Mouse (Mus musculus): ENCODE results near the gene Poln. TPM values are rescaled to one million over a fixed set of nuclear protein-coding genes. Genes with fewer than 3 reads are reported as not detected.
A peak's percentile ranks its signal among the peaks of the same experiment; 100 is the strongest.

Gene Poln
- polyA plus RNA-seq, 1 experiment from 2014 or later, result 0.61 TPM

- H3K27me3 ChIP-seq (replicated peaks), result peaks cover 23% of the 10 kb centered on the region
- H3K4me3 ChIP-seq, result peak overlapping the region; percentile 80
- ATAC-seq (ENCODE audit: low FRiP score, low read depth), result no peak
- H3K4me2 ChIP-seq (replicated peaks), result peak overlapping the region; percentile 83
- H3K27ac ChIP-seq, result no peak overlapping the region
- H3K36me3 ChIP-seq, result peaks cover 15% of the 10 kb centered on the region
- 68% methylated on average over 20 of the region's 20 CpGs for WGBS
- peak overlapping the region; percentile 83; the same call in 1 of the 2 replicates for H3K9ac ChIP-seq
- peaks cover 42% of the 10 kb centered on the region for H3K4me1 ChIP-seq
- no peaks in the 10 kb centered on the region for H3K9me3 ChIP-seq
Measured at GRCm38 (mm10) chr5:33997829-33998504, 171.3 kb downstream of the Poln start.

DNA sequence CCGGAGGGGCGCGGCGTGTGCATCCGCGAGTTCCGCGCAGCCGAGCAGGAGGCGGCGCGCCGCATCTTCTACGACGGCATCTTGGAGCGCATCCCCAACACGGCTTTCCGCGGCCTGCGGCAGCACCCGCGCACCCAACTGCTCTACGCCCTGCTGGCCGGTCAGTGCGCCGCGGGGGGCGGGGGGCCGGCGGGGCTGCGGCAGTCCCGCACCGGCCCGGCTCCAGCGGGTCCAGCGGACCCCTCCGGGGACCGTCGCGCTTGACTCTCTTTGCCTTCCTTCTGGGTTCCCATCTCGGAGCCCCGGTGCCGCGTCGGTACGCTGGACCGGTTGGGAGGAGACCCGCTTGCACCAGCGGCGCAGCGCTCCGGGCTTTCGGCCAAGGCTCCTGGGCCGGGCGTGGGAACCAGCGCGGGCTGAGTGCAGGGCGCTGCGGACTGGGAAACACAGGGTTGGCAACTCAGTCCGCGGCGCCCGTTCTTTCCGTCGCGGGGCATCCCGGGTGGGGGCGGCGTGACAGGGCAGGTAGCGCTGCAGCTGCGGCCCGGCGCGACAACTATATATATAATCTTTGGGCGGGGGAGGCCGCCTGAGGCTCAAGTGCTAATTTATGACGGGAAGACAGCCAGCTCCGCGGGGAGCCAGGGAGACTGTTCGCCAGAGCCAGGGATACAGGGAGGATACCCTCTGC lies 172.1 kb downstream of the Poln start:
- Histone ChIP-seq H3K4me3 (peak overlapping the region; percentile 80), H3K36me3 (peaks cover 15% of the 10 kb centered on the region), H3K9ac (peak overlapping the region; percentile 83), H3K9me3 (no peaks in the 10 kb centered on the region), H3K4me2 (replicated peaks) (peak overlapping the region; percentile 83), H3K4me1 (peaks cover 42% of the 10 kb centered on the region), H3K27ac (peak overlapping the region; percentile 93), H3K27me3 (replicated peaks) (peaks cover 23% of the 10 kb centered on the region)
- peak; percentile 30 for ATAC-seq (ENCODE audit: low FRiP score, low read depth)
- WGBS, result under 1% methylated on average over 68 of the region's 80 CpGs

- Histone ChIP-seq H3K9me3 (no peaks in the 10 kb centered on the region), H3K27me3 (replicated peaks) (peaks cover 23% of the 10 kb centered on the region), H3K4me1 (peaks cover 42% of the 10 kb centered on the region), H3K9ac (peak overlapping the region; percentile 83), H3K4me3 (peak overlapping the region; percentile 80), H3K4me2 (replicated peaks) (peak overlapping the region; percentile 83), H3K36me3 (peaks cover 11% of the 10 kb centered on the region), H3K27ac (peak overlapping the region; percentile 93)
- no peak; the same call in 1 of the 2 replicates for ATAC-seq (ENCODE audit: low FRiP score, low read depth)
- under 1% methylated on average over 50 of the region's 55 CpGs for WGBS
Measured at GRCm38 (mm10) chr5:33996694-33997045, 172.6 kb downstream of the Poln start.

DNA sequence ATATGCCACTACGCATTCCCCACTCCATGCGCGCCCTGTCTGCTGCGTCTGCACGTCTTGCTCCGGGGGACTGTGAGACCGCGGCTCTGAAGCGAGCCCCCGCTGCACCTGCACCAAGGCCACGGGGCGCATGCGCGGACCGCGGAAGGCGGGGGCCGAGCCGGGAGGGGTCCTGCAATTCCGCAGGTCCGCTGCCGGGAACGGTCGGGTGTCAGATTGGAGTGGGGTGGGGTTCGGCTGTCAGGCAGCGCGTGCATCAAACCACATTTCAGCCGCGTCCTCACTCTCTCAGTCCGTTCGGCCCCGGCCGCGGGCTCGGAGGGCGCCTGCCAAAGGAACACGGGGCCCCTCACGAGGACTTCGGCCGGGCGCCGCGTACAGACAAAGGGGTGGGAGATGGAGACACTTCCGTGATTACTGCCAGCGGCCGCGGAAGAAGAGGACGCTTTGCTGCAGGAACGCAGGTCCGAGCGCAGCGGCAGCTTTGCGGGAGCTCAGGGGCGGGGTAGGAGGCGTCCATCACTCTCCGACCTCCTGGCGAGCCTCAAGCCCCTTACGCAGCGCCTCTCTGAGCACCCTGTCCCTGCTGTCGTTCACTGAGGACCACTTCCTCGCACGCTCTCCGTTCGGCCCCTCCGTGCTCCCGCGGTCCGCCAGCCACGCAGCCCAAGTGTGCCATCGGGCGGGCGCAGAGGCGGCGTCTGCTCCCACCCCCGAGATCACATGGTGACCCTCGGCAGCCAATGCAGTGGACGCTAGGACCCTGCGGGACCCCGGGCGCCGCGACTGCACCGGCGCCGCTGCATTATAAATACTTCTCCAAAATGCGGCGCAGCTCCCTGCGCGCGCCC lies 173.2 kb downstream of the Poln start, which contains the start of gene Nat8l:
Gene Nat8l (plus strand): TSS at position 142 of the 851 bp plus-strand sequence.
- H3K9ac ChIP-seq, result peak within 1 kb of the TSS; percentile 83
- H3K4me3 ChIP-seq, result peak within 1 kb of the TSS; percentile 80
- peaks cover 5% of the 10 kb centered on the region; the same call in 1 of the 2 replicates for H3K36me3 ChIP-seq
- peak; percentile 88 for ATAC-seq (ENCODE audit: low FRiP score, low read depth)
- peaks cover 42% of the 10 kb centered on the region for H3K4me1 ChIP-seq
- no peaks in the 10 kb centered on the region for H3K9me3 ChIP-seq
- peak within 1 kb of the TSS; percentile 93 for H3K27ac ChIP-seq
- peaks cover 23% of the 10 kb centered on the region for H3K27me3 ChIP-seq (replicated peaks)
- H3K4me2 ChIP-seq (replicated peaks), result peak within 1 kb of the TSS; percentile 83
- under 1% methylated on average over 90 of the region's 90 CpGs for WGBS

GRCm38 (mm10) chr5:33994671-33995625 lies 174.3 kb downstream of the Poln start:
- ATAC-seq (ENCODE audit: low FRiP score, low read depth), result peak; percentile 7; the same call in 1 of the 2 replicates
- H3K4me2 ChIP-seq (replicated peaks), result peak overlapping the region; percentile 83
- H3K36me3 ChIP-seq, result no peaks in the 10 kb centered on the region
- peaks cover 23% of the 10 kb centered on the region for H3K27me3 ChIP-seq (replicated peaks)
- peaks cover 42% of the 10 kb centered on the region for H3K4me1 ChIP-seq
- H3K9me3 ChIP-seq, result no peaks in the 10 kb centered on the region
- H3K9ac ChIP-seq, result peak overlapping the region; percentile 83
- H3K4me3 ChIP-seq, result peak overlapping the region; percentile 80
- WGBS, result 33% methylated on average over 28 of the region's 28 CpGs
- peak overlapping the region; percentile 93; the same call in 1 of the 2 replicates for H3K27ac ChIP-seq

- peak; percentile 89 for ATAC-seq (ENCODE audit: low FRiP score, low read depth)
- peak within 1 kb of the TSS; percentile 91 for H3K4me3 ChIP-seq
- H3K36me3 ChIP-seq, result peaks cover 11% of the 10 kb centered on the region; the same call in 1 of the 2 replicates
- no peaks in the 10 kb centered on the region for H3K27me3 ChIP-seq (replicated peaks)
- H3K27ac ChIP-seq, result peak within 1 kb of the TSS; percentile 74
- H3K9me3 ChIP-seq, result no peaks in the 10 kb centered on the region
- peak within 1 kb of the TSS; percentile 85 for H3K4me2 ChIP-seq (replicated peaks)
- H3K9ac ChIP-seq, result peak within 1 kb of the TSS; percentile 92
- WGBS, result under 1% methylated on average over 88 of the region's 88 CpGs
- peaks cover 21% of the 10 kb centered on the region for H3K4me1 ChIP-seq
Measured at GRCm38 (mm10) chr5:33983309-33984121, 185.7 kb downstream of the Poln start, which contains the start of gene Gm1673. TSS of gene Gm1673 (plus strand) at chr5:33983433.

DNA sequence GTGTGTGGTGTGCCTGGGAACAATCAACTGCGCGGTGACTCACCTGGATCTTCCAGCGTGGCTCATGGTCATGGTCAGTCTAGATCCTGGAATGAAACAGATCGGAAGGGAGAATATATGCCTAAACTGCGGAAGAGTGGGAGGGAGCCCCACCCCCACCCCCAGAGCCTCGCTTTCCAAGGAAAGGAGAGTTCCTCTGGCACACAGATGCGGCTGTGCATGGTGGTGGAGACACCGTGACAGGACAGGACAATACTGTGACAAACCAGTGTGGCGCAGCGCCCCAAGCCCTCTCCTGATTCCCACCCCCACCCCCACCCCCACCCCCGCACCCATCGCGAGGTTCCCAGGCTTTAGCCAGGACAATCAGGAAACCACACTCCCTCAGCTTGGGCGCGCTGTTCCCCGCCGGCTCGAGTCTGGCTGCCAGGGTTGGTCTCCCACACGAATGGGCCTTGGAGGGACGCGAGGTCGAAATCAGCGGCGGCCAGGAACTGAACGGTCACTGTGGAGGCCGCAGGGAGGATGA lies 186.5 kb downstream of the Poln start:
- H3K9me3 ChIP-seq, result no peaks in the 10 kb centered on the region
- no peaks in the 10 kb centered on the region for H3K27me3 ChIP-seq (replicated peaks)
- WGBS, result 4% methylated on average over 26 of the region's 26 CpGs
- peak overlapping the region; percentile 91 for H3K4me3 ChIP-seq
- peak overlapping the region; percentile 92 for H3K9ac ChIP-seq
- peaks cover 11% of the 10 kb centered on the region; the same call in 1 of the 2 replicates for H3K36me3 ChIP-seq
- H3K4me2 ChIP-seq (replicated peaks), result peak overlapping the region; percentile 85
- ATAC-seq (ENCODE audit: low FRiP score, low read depth), result peak; percentile 57
- H3K4me1 ChIP-seq, result peaks cover 21% of the 10 kb centered on the region
- peak overlapping the region; percentile 74; the same call in 1 of the 2 replicates for H3K27ac ChIP-seq

DNA sequence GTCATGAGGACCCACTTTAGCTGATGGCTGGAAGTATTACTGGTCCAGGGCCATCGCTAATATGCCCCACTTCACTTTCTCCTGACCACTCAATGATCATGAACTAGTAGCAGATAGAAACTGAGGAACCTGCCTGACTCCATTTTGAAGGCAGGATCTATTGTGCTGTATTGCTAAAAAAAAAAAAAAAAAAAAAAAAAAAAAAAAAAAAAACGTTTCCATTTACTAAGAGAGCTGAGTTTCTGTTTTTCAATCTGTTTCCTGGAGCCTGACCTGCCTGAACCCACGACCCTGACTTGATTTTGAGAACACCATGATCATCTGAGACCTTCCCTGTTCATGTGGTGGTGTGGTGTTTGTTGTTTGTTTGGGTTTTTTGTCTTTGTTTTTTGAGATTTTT lies 193.0 kb downstream of the Poln start:
- Histone ChIP-seq H3K4me2 (replicated peaks) (no peak overlapping the region), H3K27ac (no peak overlapping the region), H3K9ac (no peak overlapping the region), H3K9me3 (no peaks in the 10 kb centered on the region), H3K36me3 (no peaks in the 10 kb centered on the region; the same call in 1 of the 2 replicates), H3K4me3 (no peak overlapping the region), H3K4me1 (no peaks in the 10 kb centered on the region; the same call in 1 of the 2 replicates), H3K27me3 (replicated peaks) (no peaks in the 10 kb centered on the region)
- no peak for ATAC-seq (ENCODE audit: low FRiP score, low read depth)
- 50% methylated on average over 3 of the region's 3 CpGs for WGBS

GRCm38 (mm10) chr5:33974736-33975135 lies 194.5 kb downstream of the Poln start:
- Histone ChIP-seq H3K4me1 (no peaks in the 10 kb centered on the region), H3K27me3 (replicated peaks) (no peaks in the 10 kb centered on the region), H3K27ac (no peak overlapping the region), H3K4me3 (no peak overlapping the region), H3K9me3 (no peaks in the 10 kb centered on the region), H3K4me2 (replicated peaks) (no peak overlapping the region), H3K36me3 (no peaks in the 10 kb centered on the region), H3K9ac (no peak overlapping the region)
- WGBS, result 65% methylated on average over 2 of the region's 2 CpGs
- ATAC-seq (ENCODE audit: low FRiP score, low read depth), result no peak

GRCm38 (mm10) chr5:33959382-33959781 lies 209.9 kb downstream of the Poln start:
- Histone ChIP-seq H3K27me3 (replicated peaks) (no peaks in the 10 kb centered on the region), H3K4me2 (replicated peaks) (no peak overlapping the region), H3K27ac (no peak overlapping the region), H3K4me1 (no peaks in the 10 kb centered on the region), H3K9ac (no peak overlapping the region), H3K9me3 (peaks cover 15% of the 10 kb centered on the region; the same call in 1 of the 2 replicates), H3K4me3 (no peak overlapping the region), H3K36me3 (no peaks in the 10 kb centered on the region)
- no peak for ATAC-seq (ENCODE audit: low FRiP score, low read depth)
- 87% methylated on average over 4 of the region's 4 CpGs for WGBS
